8 mouse cellular contexts compared by ENCODE assay signal in genomic region chr13:53356105-53356996, GRCm38 (mm10). TPM values are rescaled to one million over a fixed set of nuclear protein-coding genes. Genes with fewer than 3 reads are reported as not detected.
DNase-seq lines count a peak whose midpoint lies in the region; ATAC-seq lines count a peak whose summit lies in the region.

No protein-coding gene starts in this region.

- 0 out of 2 replicates have a peak, but pooled peaks cover 6% of the 10 kb centered on the region for H3K4me1 ChIP-seq in forebrain, embryonic 15.5 days
- H3K4me1 ChIP-seq in midbrain, embryonic 15.5 days: no peaks in the 10 kb centered on the region

- intact Hi-C loops in left cerebral cortex, postnatal 14 days (cut with DNase I): loop anchor here (2.0 to 10.0 kb wide), 2 partner anchors 248 to 702 kb away; no protein-coding TSS in a partner anchor

- ATAC-seq in forebrain, embryonic 15.5 days (replicated peaks): peak; percentile 66
- peak; percentile 63 for ATAC-seq in inflammation-experienced regulatory T-cells, adult 6 months
- ATAC-seq in midbrain, embryonic 15.5 days (replicated peaks): peak; percentile 73

- no peaks in the 10 kb centered on the region for H3K9me3 ChIP-seq in forebrain, embryonic 15.5 days
- H3K9me3 ChIP-seq in midbrain, embryonic 15.5 days: no peaks in the 10 kb centered on the region

- H3K4me2 ChIP-seq in forebrain, embryonic 15.5 days (replicated peaks): no peak overlapping the region
- no peak overlapping the region for H3K4me2 ChIP-seq in midbrain, embryonic 15.5 days

- no peaks in the 10 kb centered on the region for H3K27me3 ChIP-seq in forebrain, embryonic 15.5 days
- H3K27me3 ChIP-seq in midbrain, embryonic 15.5 days (replicated peaks): no peaks in the 10 kb centered on the region

- no peak overlapping the region for H3K27ac ChIP-seq in forebrain, embryonic 15.5 days (replicated peaks)
- no peak overlapping the region for H3K27ac ChIP-seq in midbrain, embryonic 15.5 days

- peak; percentile 59 for DNase-seq in right cerebral cortex, adult 18-20 months
- DNase-seq in right cerebral cortex, postnatal 14 days: no peak
- DNase-seq in c-Kit-positive CD71-positive TER-119-positive erythroid progenitor cells, embryonic 14.5 days (ENCODE audit: low spot score): peak; percentile 53
- peak; percentile 64 to 71 for DNase-seq in left cerebral cortex, postnatal 14 days (ENCODE audit: low spot score in 2 of 2)
- peak; percentile 38 for DNase-seq in thymus, postnatal 14 days

- WGBS in forebrain, embryonic 15.5 days: 63% methylated on average over 8 of the region's 8 CpGs
- WGBS in midbrain, embryonic 15.5 days: 64% methylated on average over 8 of the region's 8 CpGs

- H3K9ac ChIP-seq in forebrain, embryonic 15.5 days (replicated peaks): no peak overlapping the region
- no peak overlapping the region for H3K9ac ChIP-seq in midbrain, embryonic 15.5 days

- H3K36me3 ChIP-seq in forebrain, embryonic 15.5 days: peaks cover 70% of the 10 kb centered on the region
- H3K36me3 ChIP-seq in midbrain, embryonic 15.5 days (replicated peaks): peaks cover 45% of the 10 kb centered on the region

- no peak overlapping the region for H3K4me3 ChIP-seq in forebrain, embryonic 15.5 days
- H3K4me3 ChIP-seq in midbrain, embryonic 15.5 days: no peak overlapping the region

RNA-seq across cellular contexts. Expression of gene Sptlc1, which starts 20.8 kb away (rescaled TPM):
- polyA plus RNA-seq in forebrain, embryonic 15.5 days (2015; fragmentation: Nextera tagmentation; extraction: Ambion mirVana): 30.3 and 30.5 TPM in 2 replicates
- polyA plus RNA-seq in inflammation-experienced regulatory T-cells, adult 6 months (2017; shearing (Covaris generic)): 10 to 100 TPM; 32.3 to 34.7 (median 32.4) TPM
- 10 to 100 TPM; 26.3 to 26.9 TPM for total RNA-seq in left cerebral cortex, postnatal 14 days (2021)
- 27.0 and 27.3 TPM in 2 replicates for polyA plus RNA-seq in midbrain, embryonic 15.5 days (2015; fragmentation: Nextera tagmentation; extraction: Ambion mirVana)
